Mouse (Mus musculus): ENCODE results near the gene Fam76a.

Gene Fam76a

DNA sequence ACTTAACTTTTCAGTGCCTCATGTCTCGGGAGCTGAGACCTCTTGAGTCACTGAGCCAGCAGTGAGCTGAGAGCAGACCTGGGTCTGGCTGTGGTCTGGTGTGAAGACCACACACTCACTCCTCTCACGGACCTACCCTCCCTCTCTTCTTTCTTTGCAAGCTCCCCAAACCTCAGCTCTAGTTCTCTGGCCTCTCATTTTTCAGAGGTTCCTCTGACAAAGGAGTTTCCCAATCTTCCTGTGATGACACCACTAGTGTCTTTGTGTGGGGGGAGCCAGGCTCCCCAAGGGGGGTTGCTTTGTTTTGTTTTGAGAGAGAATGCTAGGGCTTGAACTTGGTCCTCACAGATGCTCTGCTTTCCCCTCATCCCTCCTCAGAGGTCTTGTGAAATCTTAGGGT is 28.6 kb upstream of the Fam76a start:
- no peaks in the 10 kb centered on the region for H3K36me3 ChIP-seq (ENCODE audit: insufficient read depth, low read length)
- H3K4me3 ChIP-seq (replicated peaks; ENCODE audit: low read length): no peak overlapping the region
- H3K4me1 ChIP-seq (replicated peaks; ENCODE audit: low read depth, low read length): peaks cover 63% of the 10 kb centered on the region
- no peaks in the 10 kb centered on the region for H3K9me3 ChIP-seq (ENCODE audit: low read length)
- TF ChIP-seq POU5F1 (IDR thresholded peaks at IDR 0.05; ENCODE audit: borderline replicate concordance, low read length): no peak
- TF ChIP-seq NANOG (IDR thresholded peaks at IDR 0.05; ENCODE audit: borderline replicate concordance, low read length): no peak
- no peak for TF ChIP-seq CTCF (conservative IDR thresholded peaks at IDR 0.05; ENCODE audit: low read length)
- peaks cover 4% of the 10 kb centered on the region; the same call in 1 of the 2 replicates for H3K27me3 ChIP-seq (ENCODE audit: insufficient read depth, low read length)

DNA sequence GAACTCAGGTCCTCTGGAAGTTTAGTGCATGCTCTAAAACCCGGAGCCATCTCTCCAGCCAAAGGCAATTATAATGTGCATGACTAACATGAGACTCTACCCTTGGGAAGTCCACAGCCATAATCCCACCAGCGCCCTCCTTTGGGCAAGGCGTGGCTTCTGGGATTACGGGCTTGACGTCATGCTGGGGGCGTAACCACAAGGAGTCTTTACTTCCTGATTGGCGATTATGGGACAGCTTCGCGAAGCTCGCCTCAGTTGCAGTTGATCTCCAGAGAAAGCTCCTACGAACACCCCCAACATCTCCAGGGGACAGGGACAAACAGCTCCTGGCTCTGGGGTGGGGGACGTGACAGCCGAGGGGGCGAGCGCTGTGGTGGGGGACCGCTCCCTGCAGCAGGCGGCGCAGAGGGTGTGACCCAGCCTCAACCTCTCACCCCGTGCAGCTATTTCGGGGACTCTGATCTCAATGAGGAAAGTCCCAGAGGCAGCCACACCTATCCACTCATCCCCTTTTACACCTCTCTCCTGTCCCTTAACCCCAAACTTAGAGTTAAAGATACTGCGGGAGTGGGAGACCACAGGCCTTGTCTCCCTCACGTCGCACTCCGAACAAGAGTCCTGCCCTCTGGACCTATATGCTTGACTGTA is 27.6 kb upstream of the Fam76a start:
- TF ChIP-seq CTCF (conservative IDR thresholded peaks at IDR 0.05; ENCODE audit: low read length): no peak
- TF ChIP-seq POU5F1 (IDR thresholded peaks at IDR 0.05; ENCODE audit: borderline replicate concordance, low read length): no peak
- TF ChIP-seq NANOG (IDR thresholded peaks at IDR 0.05; ENCODE audit: borderline replicate concordance, low read length): no peak
- Histone ChIP-seq H3K9me3 (ENCODE audit: low read length) (no peaks in the 10 kb centered on the region), H3K36me3 (ENCODE audit: insufficient read depth, low read length) (no peaks in the 10 kb centered on the region), H3K4me1 (replicated peaks; ENCODE audit: low read depth, low read length) (peaks cover 62% of the 10 kb centered on the region), H3K4me3 (replicated peaks; ENCODE audit: low read length) (peak overlapping the region; percentile 61), H3K27me3 (ENCODE audit: insufficient read depth, low read length) (peaks cover 4% of the 10 kb centered on the region; the same call in 1 of the 2 replicates)

- H3K9me3 ChIP-seq (ENCODE audit: low read length): no peaks in the 10 kb centered on the region
- peaks cover 63% of the 10 kb centered on the region for H3K4me1 ChIP-seq (replicated peaks; ENCODE audit: low read depth, low read length)
- peak overlapping the region; percentile 60 for H3K4me3 ChIP-seq (replicated peaks; ENCODE audit: low read length)
- no peaks in the 10 kb centered on the region for H3K36me3 ChIP-seq (ENCODE audit: insufficient read depth, low read length)
- TF ChIP-seq NANOG (IDR thresholded peaks at IDR 0.05; ENCODE audit: borderline replicate concordance, low read length) (no peak), POU5F1 (IDR thresholded peaks at IDR 0.05; ENCODE audit: borderline replicate concordance, low read length) (no peak), CTCF (conservative IDR thresholded peaks at IDR 0.05; ENCODE audit: low read length) (no peak)
- peaks cover under 1% of the 10 kb centered on the region for H3K27me3 ChIP-seq (ENCODE audit: insufficient read depth, low read length)
Measured at GRCm38 (mm10) chr4:132946047-132947001, 24.0 kb upstream of the Fam76a start.

DNA sequence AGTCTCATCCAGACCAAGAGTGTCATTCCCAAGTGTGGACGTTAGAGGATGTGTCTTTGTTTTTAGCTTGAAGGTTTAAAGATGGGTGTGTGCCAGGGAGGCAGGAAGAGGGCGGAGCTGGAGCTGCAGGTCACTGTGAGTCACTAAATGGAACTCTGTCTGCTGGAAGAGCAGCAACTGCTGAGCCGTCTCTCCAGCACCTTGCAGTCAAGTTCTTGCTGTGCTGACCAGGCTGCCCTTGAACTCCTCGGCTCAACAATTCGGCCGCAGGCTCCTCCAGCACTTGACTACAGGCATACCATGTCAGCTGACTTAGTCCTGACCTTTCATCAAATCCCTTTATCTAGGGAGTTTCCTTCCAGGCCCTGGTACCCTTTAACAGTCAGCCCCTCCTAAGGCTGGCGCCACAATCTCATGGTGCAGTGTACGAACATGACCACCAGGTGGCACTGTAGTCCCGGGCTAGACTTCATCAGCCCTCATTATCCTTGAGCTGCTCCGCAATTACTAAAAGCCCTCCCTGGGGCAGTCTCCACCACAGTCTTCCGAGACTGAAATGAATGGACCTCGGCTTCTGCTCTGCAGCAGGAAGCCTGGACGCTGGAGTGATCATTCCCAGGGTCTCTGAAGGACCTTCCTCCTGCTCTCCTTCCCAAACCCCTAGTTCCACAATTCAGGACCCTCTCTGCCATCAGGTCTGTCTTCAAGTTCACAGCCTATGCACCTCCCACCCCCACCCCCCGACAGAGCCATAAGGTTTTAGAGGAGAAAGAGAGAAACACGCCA is 23.1 kb upstream of the Fam76a start:
- TF ChIP-seq NANOG (IDR thresholded peaks at IDR 0.05; ENCODE audit: borderline replicate concordance, low read length) (no peak), CTCF (conservative IDR thresholded peaks at IDR 0.05; ENCODE audit: low read length) (peak; percentile 95), POU5F1 (IDR thresholded peaks at IDR 0.05; ENCODE audit: borderline replicate concordance, low read length) (no peak)
- H3K4me3 ChIP-seq (replicated peaks; ENCODE audit: low read length): peak overlapping the region; percentile 60
- H3K9me3 ChIP-seq (ENCODE audit: low read length): no peaks in the 10 kb centered on the region
- peaks cover 63% of the 10 kb centered on the region for H3K4me1 ChIP-seq (replicated peaks; ENCODE audit: low read depth, low read length)
- peaks cover 9% of the 10 kb centered on the region for H3K27me3 ChIP-seq (ENCODE audit: insufficient read depth, low read length)
- H3K36me3 ChIP-seq (ENCODE audit: insufficient read depth, low read length): no peaks in the 10 kb centered on the region

GRCm38 (mm10) chr4:132944776-132945175 is 22.4 kb upstream of the Fam76a start:
- TF ChIP-seq CTCF (conservative IDR thresholded peaks at IDR 0.05; ENCODE audit: low read length) (no peak), POU5F1 (IDR thresholded peaks at IDR 0.05; ENCODE audit: borderline replicate concordance, low read length) (no peak), NANOG (IDR thresholded peaks at IDR 0.05; ENCODE audit: borderline replicate concordance, low read length) (no peak)
- Histone ChIP-seq H3K27me3 (ENCODE audit: insufficient read depth, low read length) (peaks cover 16% of the 10 kb centered on the region), H3K4me3 (replicated peaks; ENCODE audit: low read length) (0 out of 2 replicates have a peak overlapping the region, but pooled peaks have one; percentile 60), H3K4me1 (replicated peaks; ENCODE audit: low read depth, low read length) (peaks cover 60% of the 10 kb centered on the region), H3K9me3 (ENCODE audit: low read length) (no peaks in the 10 kb centered on the region), H3K36me3 (ENCODE audit: insufficient read depth, low read length) (no peaks in the 10 kb centered on the region)

DNA sequence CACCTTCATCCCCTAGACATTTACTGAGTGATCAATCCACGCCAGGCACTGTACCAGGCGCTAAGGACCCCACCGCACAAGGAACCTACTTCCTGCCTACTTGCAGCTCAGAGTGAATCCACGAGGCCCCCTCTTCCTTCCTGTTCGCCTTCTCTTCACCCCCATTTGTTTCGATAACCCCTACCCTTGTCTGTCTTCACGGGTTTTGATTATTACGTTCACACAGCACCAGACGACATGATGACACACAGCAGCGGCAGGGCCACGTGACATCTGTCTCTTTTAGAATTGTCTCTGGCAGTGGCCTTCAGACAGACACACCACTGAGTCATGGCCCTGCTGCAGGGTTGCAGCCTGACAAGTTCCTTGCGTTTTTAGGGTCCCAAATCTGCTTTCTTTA is 21.7 kb upstream of the Fam76a start:
- Histone ChIP-seq H3K4me1 (replicated peaks; ENCODE audit: low read depth, low read length) (peaks cover 64% of the 10 kb centered on the region), H3K9me3 (ENCODE audit: low read length) (no peaks in the 10 kb centered on the region), H3K4me3 (replicated peaks; ENCODE audit: low read length) (no peak overlapping the region), H3K27me3 (ENCODE audit: insufficient read depth, low read length) (peaks cover 18% of the 10 kb centered on the region), H3K36me3 (ENCODE audit: insufficient read depth, low read length) (no peaks in the 10 kb centered on the region)
- TF ChIP-seq NANOG (IDR thresholded peaks at IDR 0.05; ENCODE audit: borderline replicate concordance, low read length) (no peak), POU5F1 (IDR thresholded peaks at IDR 0.05; ENCODE audit: borderline replicate concordance, low read length) (no peak), CTCF (conservative IDR thresholded peaks at IDR 0.05; ENCODE audit: low read length) (no peak)

DNA sequence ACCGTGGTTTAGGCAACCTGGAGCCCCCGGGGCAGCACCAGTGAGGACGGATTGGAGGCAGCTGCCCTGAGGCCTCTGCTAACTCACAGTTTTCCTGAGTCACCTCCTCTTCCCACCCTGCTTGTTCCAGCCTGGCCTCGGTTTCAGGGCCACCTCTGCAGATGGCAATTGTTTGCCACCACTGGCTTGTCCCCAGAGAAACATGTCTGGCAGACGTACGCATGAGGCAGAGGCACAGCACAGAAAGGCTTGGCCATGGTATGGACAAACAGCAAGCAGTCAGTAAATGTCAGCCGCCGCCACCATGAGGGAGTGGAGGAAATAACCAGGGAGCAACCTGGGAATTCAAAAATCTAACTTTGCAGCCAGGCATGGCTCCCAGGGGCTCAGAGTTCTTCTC is 20.7 kb upstream of the Fam76a start:
- H3K36me3 ChIP-seq (ENCODE audit: insufficient read depth, low read length): no peaks in the 10 kb centered on the region
- TF ChIP-seq POU5F1 (IDR thresholded peaks at IDR 0.05; ENCODE audit: borderline replicate concordance, low read length): no peak
- no peak for TF ChIP-seq CTCF (conservative IDR thresholded peaks at IDR 0.05; ENCODE audit: low read length)
- TF ChIP-seq NANOG (IDR thresholded peaks at IDR 0.05; ENCODE audit: borderline replicate concordance, low read length): no peak
- no peak overlapping the region for H3K4me3 ChIP-seq (replicated peaks; ENCODE audit: low read length)
- peaks cover 73% of the 10 kb centered on the region for H3K4me1 ChIP-seq (replicated peaks; ENCODE audit: low read depth, low read length)
- H3K9me3 ChIP-seq (ENCODE audit: low read length): no peaks in the 10 kb centered on the region
- peaks cover 24% of the 10 kb centered on the region for H3K27me3 ChIP-seq (ENCODE audit: insufficient read depth, low read length)
